Mouse (Mus musculus): Measurements from ENCODE around the gene Mmgt2.

DNA sequence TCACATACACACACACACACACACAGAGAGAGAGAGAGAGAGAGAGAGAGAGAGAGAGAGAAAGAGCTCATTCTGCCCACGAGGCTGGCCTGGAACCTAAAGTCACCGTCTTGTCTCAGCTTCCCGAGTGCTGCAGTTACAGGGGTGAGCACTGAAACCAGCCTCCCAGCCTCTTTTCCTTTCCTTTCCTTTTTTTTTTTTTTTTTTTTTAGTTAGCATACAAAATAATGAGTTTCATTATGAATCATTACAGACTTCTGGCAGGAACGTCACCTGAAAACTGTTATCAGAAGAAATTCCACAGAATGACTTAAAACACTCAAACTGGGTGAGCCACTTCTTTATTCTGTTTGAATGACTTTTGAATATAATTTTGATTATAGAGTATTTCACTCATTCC, 31.5 kb downstream of the Mmgt2 start:
- no peak for TF ChIP-seq CTCF (IDR thresholded peaks at IDR 0.05; ENCODE audit: borderline replicate concordance, control insufficient read depth, extremely low read depth, insufficient read depth, low read length, poor library complexity)
- TF ChIP-seq POLR2A (IDR thresholded peaks at IDR 0.05; ENCODE audit: control insufficient read depth, extremely low read depth, insufficient read depth, low read length, poor library complexity): no peak

Data from thymus, adult 2 months (tissue).